Mouse (Mus musculus): ENCODE data around the gene Mrpl45.

Mrpl45 gene

GRCm38 (mm10) chr11:97333044-97333443, 17.5 kb downstream of the Mrpl45 start:
- no peak for DNase-seq (ENCODE audit: low read depth, low spot score)

- DNase-seq (ENCODE audit: low read depth, low spot score) = no peak
These were observed 18.4 kb downstream of the Mrpl45 start for GRCm38 (mm10) chr11:97333896-97334295.

- DNase-seq (ENCODE audit: low read depth, low spot score) = no peak
These were observed 18.9 kb downstream of the Mrpl45 start for GRCm38 (mm10) chr11:97334400-97334799.

GRCm38 (mm10) chr11:97336238-97336637, 20.7 kb downstream of the Mrpl45 start:
- no peak for DNase-seq (ENCODE audit: low read depth, low spot score)

GRCm38 (mm10) chr11:97336751-97337345, 21.3 kb downstream of the Mrpl45 start:
- no peak for DNase-seq (ENCODE audit: low read depth, low spot score)

- DNase-seq (ENCODE audit: low read depth, low spot score) = no peak
These were observed 21.8 kb downstream of the Mrpl45 start for GRCm38 (mm10) chr11:97337363-97337762.

- no peak for DNase-seq (ENCODE audit: low read depth, low spot score)
These were observed 22.9 kb downstream of the Mrpl45 start for GRCm38 (mm10) chr11:97338302-97338976.

- DNase-seq (ENCODE audit: low read depth, low spot score) = no peak
These were observed 23.4 kb downstream of the Mrpl45 start for GRCm38 (mm10) chr11:97338977-97339315.

- no peak for DNase-seq (ENCODE audit: low read depth, low spot score)
These were observed 27.7 kb downstream of the Mrpl45 start for GRCm38 (mm10) chr11:97343175-97343574.

- DNase-seq (ENCODE audit: low read depth, low spot score) = peak; percentile 31
These were observed 28.1 kb downstream of the Mrpl45 start for GRCm38 (mm10) chr11:97343619-97344018.

GRCm38 (mm10) chr11:97345446-97345845, 29.9 kb downstream of the Mrpl45 start:
- no peak for DNase-seq (ENCODE audit: low read depth, low spot score)

GRCm38 (mm10) chr11:97346383-97346782, 30.9 kb downstream of the Mrpl45 start:
- DNase-seq (ENCODE audit: low read depth, low spot score) = no peak

- no peak for DNase-seq (ENCODE audit: low read depth, low spot score)
These were observed 31.8 kb downstream of the Mrpl45 start for GRCm38 (mm10) chr11:97347291-97347690.

- peak; percentile 63 for DNase-seq (ENCODE audit: low read depth, low spot score)
These were observed 34.5 kb downstream of the Mrpl45 start for GRCm38 (mm10) chr11:97350035-97350434.

- no peak for DNase-seq (ENCODE audit: low read depth, low spot score)
These were observed 36.6 kb downstream of the Mrpl45 start, which contains the start of gene Gpr179 for GRCm38 (mm10) chr11:97352027-97352684. Gene Gpr179, minus strand, starts transcription at chr11:97352077.

- no peak for DNase-seq (ENCODE audit: low read depth, low spot score)
These were observed 37.5 kb downstream of the Mrpl45 start for GRCm38 (mm10) chr11:97352935-97353597.

GRCm38 (mm10) chr11:97354646-97355045, 39.1 kb downstream of the Mrpl45 start:
- DNase-seq (ENCODE audit: low read depth, low spot score) = no peak

- no peak for DNase-seq (ENCODE audit: low read depth, low spot score)
These were observed 39.7 kb downstream of the Mrpl45 start for GRCm38 (mm10) chr11:97355247-97355646.

- peak; percentile 69 for DNase-seq (ENCODE audit: low read depth, low spot score)
These were observed 42.1 kb downstream of the Mrpl45 start for GRCm38 (mm10) chr11:97357663-97358062.

- DNase-seq (ENCODE audit: low read depth, low spot score) = peak; percentile 85
These were observed 46.6 kb downstream of the Mrpl45 start, which contains the start of gene Socs7 for GRCm38 (mm10) chr11:97361948-97362648. Gene Socs7, plus strand, starts transcription at chr11:97362551.

GRCm38 (mm10) chr11:97362649-97362942, 47.1 kb downstream of the Mrpl45 start:
- peak; percentile 23 for DNase-seq (ENCODE audit: low read depth, low spot score)
